Mouse (Mus musculus) ES-Bruce4 (cell line): ENCODE data around the gene Dcn. TPM values are rescaled to one million over a fixed set of nuclear protein-coding genes. Genes with fewer than 3 reads are reported as not detected.

Experiments used
- H3K27ac ChIP-seq: 2 replicates; pipeline ENCODE4 v1.5.1; 2012; ENCODE audit warnings: low read length, inconsistent platforms; ENCODE audit not compliant: insufficient read depth
- H3K27me3 ChIP-seq: 2 replicates; pipeline ENCODE4 v1.6.1; 2012; ENCODE audit warnings: mild to moderate bottlenecking, low read length, inconsistent platforms; ENCODE audit not compliant: control insufficient read depth, poor library complexity, insufficient read depth, severe bottlenecking
- H3K36me3 ChIP-seq: 2 replicates; pipeline ENCODE4 v1.6.1; 2012; ENCODE audit warnings: inconsistent platforms, mild to moderate bottlenecking, low read length, moderate library complexity; ENCODE audit not compliant: control insufficient read depth, poor library complexity, insufficient read depth, severe bottlenecking
- H3K4me1 ChIP-seq: one replicate; pipeline ENCODE4 v1.8.1; 2011; ENCODE audit warnings: low read length; ENCODE audit not compliant: control insufficient read depth, insufficient read depth
- H3K4me3 ChIP-seq: 2 replicates; pipeline ENCODE4 v1.5.1; 2011; ENCODE audit warnings: low read depth, mild to moderate bottlenecking, low read length
- H3K9ac ChIP-seq: 2 replicates; pipeline ENCODE4 v1.6.1; 2012; ENCODE audit warnings: low read depth, mild to moderate bottlenecking, inconsistent platforms; ENCODE audit not compliant: poor library complexity, severe bottlenecking
- H3K9me3 ChIP-seq: replicated peaks from 2 replicates; pipeline ENCODE4 v1.6.1; 2012; ENCODE audit warnings: mild to moderate bottlenecking, low read length, inconsistent platforms; ENCODE audit not compliant: control insufficient read depth, poor library complexity, insufficient read depth, severe bottlenecking
- CTCF ChIP-seq: IDR thresholded peaks from one replicate; pipeline ENCODE4 v1.8.1; 2011; ENCODE audit warnings: low read depth, low read length
- EP300 ChIP-seq: IDR thresholded peaks from 2 replicates; pipeline ENCODE4 v1.6.1; 2011; ENCODE audit warnings: low read depth, low read length; ENCODE audit not compliant: insufficient read depth
- POLR2A ChIP-seq: IDR thresholded peaks from one replicate; pipeline ENCODE4 v1.8.1; 2011; ENCODE audit warnings: low read length; ENCODE audit not compliant: insufficient read depth
- polyA plus RNA-seq: library from polyadenylated mRNA; stranded (reverse); fragments of >200 nt; gene quantifications from 2 replicates; pipeline ENCODE4 v1.2.4, GENCODE M21; 2011; ENCODE audit warnings: low read depth; ENCODE audit not compliant: missing spikeins, insufficient read depth, insufficient read length

Dcn gene
- polyA plus RNA-seq, 1 experiment, result 2.0 TPM

GRCm38 (mm10) chr10:97456993-97457392 lies 22.4 kb upstream of the Dcn start:
- Histone ChIP-seq H3K4me1 (no peaks in the 10 kb centered on the region), H3K9ac (no peak overlapping the region), H3K27ac (no peak overlapping the region), H3K36me3 (no peaks in the 10 kb centered on the region), H3K4me3 (no peak overlapping the region), H3K9me3 (no peaks in the 10 kb centered on the region), H3K27me3 (no peaks in the 10 kb centered on the region)
- no peak for TF ChIP-seq EP300

GRCm38 (mm10) chr10:97466818-97467217 lies 12.6 kb upstream of the Dcn start:
- Histone ChIP-seq H3K4me3 (no peak overlapping the region), H3K27ac (no peak overlapping the region), H3K27me3 (no peaks in the 10 kb centered on the region), H3K36me3 (no peaks in the 10 kb centered on the region), H3K9ac (no peak overlapping the region), H3K4me1 (no peaks in the 10 kb centered on the region), H3K9me3 (no peaks in the 10 kb centered on the region)
- no peak for TF ChIP-seq CTCF
- no peak for TF ChIP-seq EP300
- TF ChIP-seq POLR2A, result no peak

- Histone ChIP-seq H3K36me3 (no peaks in the 10 kb centered on the region), H3K9me3 (no peaks in the 10 kb centered on the region), H3K4me1 (no peaks in the 10 kb centered on the region), H3K9ac (no peak overlapping the region), H3K27me3 (no peaks in the 10 kb centered on the region), H3K27ac (no peak overlapping the region), H3K4me3 (no peak overlapping the region)
- TF ChIP-seq EP300 (no peak), CTCF (no peak), POLR2A (no peak)
Measured at GRCm38 (mm10) chr10:97469411-97470140, 9.8 kb upstream of the Dcn start.

- Histone ChIP-seq H3K36me3 (no peaks in the 10 kb centered on the region), H3K27ac (no peak overlapping the region), H3K9me3 (no peaks in the 10 kb centered on the region), H3K4me3 (no peak overlapping the region), H3K4me1 (no peaks in the 10 kb centered on the region), H3K9ac (no peak overlapping the region), H3K27me3 (no peaks in the 10 kb centered on the region)
- TF ChIP-seq POLR2A (no peak), CTCF (no peak)
Measured at GRCm38 (mm10) chr10:97475460-97475859, 3.9 kb upstream of the Dcn start.

GRCm38 (mm10) chr10:97478259-97478658 lies 1.1 kb upstream of the Dcn start:
- TF ChIP-seq EP300 (no peak), CTCF (no peak), POLR2A (no peak)
- H3K27ac ChIP-seq, result no peak overlapping the region
- no peaks in the 10 kb centered on the region for H3K27me3 ChIP-seq
- no peaks in the 10 kb centered on the region for H3K9me3 ChIP-seq
- no peak overlapping the region for H3K9ac ChIP-seq
- no peaks in the 10 kb centered on the region for H3K4me1 ChIP-seq
- H3K36me3 ChIP-seq, result no peaks in the 10 kb centered on the region
- H3K4me3 ChIP-seq, result no peak overlapping the region

GRCm38 (mm10) chr10:97482150-97482549 lies 2.7 kb downstream of the Dcn start:
- Histone ChIP-seq H3K9me3 (no peaks in the 10 kb centered on the region), H3K36me3 (no peaks in the 10 kb centered on the region), H3K4me3 (no peak overlapping the region), H3K4me1 (no peaks in the 10 kb centered on the region), H3K9ac (no peak overlapping the region), H3K27ac (no peak overlapping the region), H3K27me3 (no peaks in the 10 kb centered on the region)
- TF ChIP-seq CTCF (no peak), EP300 (no peak), POLR2A (no peak)
